Comparison of ENCODE assay signal across 34 mouse cellular contexts in the genomic region with DNA sequence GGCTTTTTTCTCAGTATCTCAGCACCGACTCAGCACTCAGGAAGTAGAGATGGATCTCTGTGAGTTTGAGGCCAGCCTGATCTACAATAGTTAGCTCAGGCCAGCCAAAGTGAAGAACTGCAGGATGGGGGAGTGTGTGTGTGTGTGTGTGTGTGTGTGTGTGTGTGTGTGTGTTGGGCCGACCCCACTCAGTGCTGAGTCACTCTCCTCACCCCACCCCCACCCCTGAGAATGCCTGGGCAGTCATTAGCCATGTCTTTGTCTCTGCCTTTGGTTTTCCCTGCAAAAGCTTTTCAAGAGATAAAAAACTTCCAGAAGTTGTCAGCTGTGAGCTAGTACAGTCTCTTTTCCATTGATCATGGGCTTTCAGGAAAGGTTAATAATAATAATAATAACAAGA. TPM values are rescaled to one million over a fixed set of nuclear protein-coding genes. Genes with fewer than 3 reads are reported as not detected.
DNase-seq lines count a peak whose midpoint lies in the region; ATAC-seq and TF ChIP-seq lines count a peak whose summit lies in the region.
"Had no signal": no experiment of that assay in that cellular context is flagged by ENCODE, and none has a peak within 500 bp of the region (broad histone marks: within the 10 kb centered on the region; RNA-seq: fewer than 3 reads in every experiment).

No protein-coding gene starts in this region.

- no peak for ATAC-seq in liver, embryonic 12.5 days
- ATAC-seq in hindbrain, embryonic 11.5 days (ENCODE audit: low FRiP score) = no peak
- no peak for ATAC-seq in midbrain, postnatal 0 days (ENCODE audit: low FRiP score)
- ATAC-seq: forebrain, embryonic 14.5 days; forebrain, postnatal 0 days; hindbrain, embryonic 16.5 days; intestine, embryonic 15.5 days had no signal

- H3K9me3 ChIP-seq in liver, embryonic 12.5 days (replicated peaks) = no peaks in the 10 kb centered on the region
- no peaks in the 10 kb centered on the region for H3K9me3 ChIP-seq in embryonic facial prominence, embryonic 10.5 days
- H3K9me3 ChIP-seq in hindbrain, embryonic 11.5 days (ENCODE audit: control insufficient read depth, low read length) = no peaks in the 10 kb centered on the region
- no peaks in the 10 kb centered on the region for H3K9me3 ChIP-seq in midbrain, postnatal 0 days (ENCODE audit: low read length)
- H3K9me3 ChIP-seq: embryonic facial prominence, embryonic 12.5 days; embryonic facial prominence, embryonic 15.5 days; G1E; hindbrain, embryonic 13.5 days; intestine, embryonic 15.5 days had no signal

- H3K79me2 ChIP-seq in liver, adult 2 months (ENCODE audit: control insufficient read depth, insufficient read depth, low read length) = no peaks in the 10 kb centered on the region

- peak overlapping the region; percentile 55 for H3K27ac ChIP-seq in liver, adult 2 months (replicated peaks; ENCODE audit: insufficient read depth, low read depth, low read length)
- no peak overlapping the region for H3K27ac ChIP-seq in liver, embryonic 12.5 days
- peak overlapping the region; percentile 61 for H3K27ac ChIP-seq in embryonic facial prominence, embryonic 10.5 days (replicated peaks)
- H3K27ac ChIP-seq in hindbrain, embryonic 11.5 days (ENCODE audit: low read depth, low read length) = no peak overlapping the region
- no peak overlapping the region for H3K27ac ChIP-seq in midbrain, postnatal 0 days (ENCODE audit: low read depth, low read length)
- H3K27ac ChIP-seq: embryonic facial prominence, embryonic 12.5 days; embryonic facial prominence, embryonic 15.5 days; gastrocnemius, adult 2 months; hindbrain, embryonic 13.5 days; intestine, embryonic 15.5 days had no signal

- no peak overlapping the region for H3K9ac ChIP-seq in liver, adult 2 months (ENCODE audit: low read depth, low read length)
- H3K9ac ChIP-seq in liver, embryonic 12.5 days = no peak overlapping the region
- H3K9ac ChIP-seq in hindbrain, embryonic 11.5 days (ENCODE audit: low read depth, low read length) = no peak overlapping the region
- H3K9ac ChIP-seq in midbrain, postnatal 0 days (replicated peaks; ENCODE audit: low read length, poor library complexity, severe bottlenecking) = no peak overlapping the region
- H3K9ac ChIP-seq: embryonic facial prominence, embryonic 12.5 days; embryonic facial prominence, embryonic 15.5 days; forebrain, postnatal 0 days; hindbrain, embryonic 13.5 days; intestine, embryonic 15.5 days had no signal

- no peak for DNase-seq in liver, adult 2 months (ENCODE audit: extremely low read depth, low read depth, low spot score)
- DNase-seq in ES-CJ7 (ENCODE audit: low read depth, low spot score) = peak; percentile 65
- peak; percentile 66 for DNase-seq in NIH3T3 (ENCODE audit: low read depth)
- no peak for DNase-seq in embryonic facial prominence, embryonic 10.5 days (ENCODE audit: low spot score)
- no peak for DNase-seq in hindbrain, embryonic 11.5 days (ENCODE audit: low spot score)
- DNase-seq in neural tube, embryonic 10.5 days (ENCODE audit: extremely low spot score, low spot score) = no peak
- DNase-seq in midbrain, postnatal 0 days (ENCODE audit: low spot score) = no peak
- DNase-seq: adrenal gland, adult 8-10 months; adrenal gland, postnatal 36 days; B cell, adult 2 months; cerebellum, adult 18-20 months; cerebellum, adult 9-10 months; cerebellum, postnatal 14 days; forebrain, postnatal 0 days; gastrocnemius, adult 2 months; gastrocnemius, postnatal 14 days had no signal

- peaks cover 12% of the 10 kb centered on the region for H3K4me1 ChIP-seq in liver, adult 2 months (ENCODE audit: control insufficient read depth, insufficient read depth, low read length)
- peaks cover 34% of the 10 kb centered on the region for H3K4me1 ChIP-seq in liver, embryonic 12.5 days
- peaks cover 47% of the 10 kb centered on the region for H3K4me1 ChIP-seq in embryonic facial prominence, embryonic 10.5 days
- peaks cover 4% of the 10 kb centered on the region; the same call in 1 of the 2 replicates for H3K4me1 ChIP-seq in hindbrain, embryonic 11.5 days (replicated peaks; ENCODE audit: control insufficient read depth, insufficient read depth, low read length)
- H3K4me1 ChIP-seq in midbrain, postnatal 0 days (ENCODE audit: insufficient read depth, low read length) = no peaks in the 10 kb centered on the region

- TF ChIP-seq POLR2A in liver, adult 2 months (IDR thresholded peaks at IDR 0.05; ENCODE audit: extremely low read depth, insufficient read depth, low read length) = no peak

- no peaks in the 10 kb centered on the region for H3K36me3 ChIP-seq in liver, adult 2 months (ENCODE audit: control insufficient read depth, insufficient read depth, low read length)
- no peaks in the 10 kb centered on the region for H3K36me3 ChIP-seq in liver, embryonic 12.5 days
- H3K36me3 ChIP-seq in embryonic facial prominence, embryonic 10.5 days (replicated peaks) = no peaks in the 10 kb centered on the region
- no peaks in the 10 kb centered on the region for H3K36me3 ChIP-seq in hindbrain, embryonic 11.5 days (ENCODE audit: control insufficient read depth, insufficient read depth, low read length)
- no peaks in the 10 kb centered on the region for H3K36me3 ChIP-seq in midbrain, postnatal 0 days (ENCODE audit: insufficient read depth, low read length)
- H3K36me3 ChIP-seq: embryonic facial prominence, embryonic 12.5 days; embryonic facial prominence, embryonic 15.5 days; G1E; hindbrain, embryonic 13.5 days; intestine, embryonic 15.5 days had no signal

- TF ChIP-seq CTCF in liver, adult 2 months (IDR thresholded peaks at IDR 0.05; ENCODE audit: low read depth, low read length) = no peak
- no peak for TF ChIP-seq CTCF in midbrain, postnatal 0 days (IDR thresholded peaks at IDR 0.05)

- H3K27me3 ChIP-seq in liver, adult 2 months (ENCODE audit: control insufficient read depth, insufficient read depth, low read length) = no peaks in the 10 kb centered on the region
- H3K27me3 ChIP-seq in liver, embryonic 12.5 days (replicated peaks) = peaks cover 14% of the 10 kb centered on the region
- H3K27me3 ChIP-seq in embryonic facial prominence, embryonic 10.5 days (replicated peaks; ENCODE audit: low read depth, poor library complexity, severe bottlenecking) = peaks cover 8% of the 10 kb centered on the region; the same call in 1 of the 2 replicates
- no peaks in the 10 kb centered on the region for H3K27me3 ChIP-seq in hindbrain, embryonic 11.5 days (ENCODE audit: control insufficient read depth, insufficient read depth, low read length)
- H3K27me3 ChIP-seq in midbrain, postnatal 0 days (ENCODE audit: insufficient read depth, low read length) = no peaks in the 10 kb centered on the region
- H3K27me3 ChIP-seq: CH12.LX; embryonic facial prominence, embryonic 12.5 days; embryonic facial prominence, embryonic 15.5 days; intestine, embryonic 15.5 days had no signal

- no peak overlapping the region for H3K4me2 ChIP-seq in liver, embryonic 12.5 days
- no peak overlapping the region for H3K4me2 ChIP-seq in hindbrain, embryonic 11.5 days (replicated peaks; ENCODE audit: low read depth, low read length)
- H3K4me2 ChIP-seq in midbrain, postnatal 0 days (ENCODE audit: low read depth, low read length, poor library complexity, severe bottlenecking) = no peak overlapping the region
- H3K4me2 ChIP-seq: embryonic facial prominence, embryonic 12.5 days; embryonic facial prominence, embryonic 15.5 days; heart, embryonic 11.5 days; hindbrain, embryonic 13.5 days; intestine, embryonic 15.5 days had no signal

- WGBS in liver, adult 2 months = 31% methylated on average over 2 of the region's 2 CpGs
- 18% methylated on average over 2 of the region's 2 CpGs for WGBS in liver, embryonic 12.5 days (ENCODE audit: insufficient replicate concordance)
- WGBS in embryonic facial prominence, embryonic 10.5 days = 36% methylated on average over 2 of the region's 2 CpGs
- WGBS in hindbrain, embryonic 11.5 days = 42% methylated on average over 2 of the region's 2 CpGs
- WGBS in midbrain, postnatal 0 days = 59% methylated on average over 2 of the region's 2 CpGs

- H3K4me3 ChIP-seq in liver, adult 2 months (ENCODE audit: insufficient read depth, low read depth, low read length) = no peak overlapping the region
- no peak overlapping the region for H3K4me3 ChIP-seq in liver, embryonic 12.5 days
- no peak overlapping the region for H3K4me3 ChIP-seq in embryonic facial prominence, embryonic 10.5 days
- H3K4me3 ChIP-seq in hindbrain, embryonic 11.5 days (ENCODE audit: low read depth, low read length) = no peak overlapping the region
- H3K4me3 ChIP-seq in midbrain, postnatal 0 days (ENCODE audit: low read depth, low read length) = no peak overlapping the region
- H3K4me3 ChIP-seq: embryonic facial prominence, embryonic 12.5 days; embryonic facial prominence, embryonic 15.5 days; gastrocnemius, adult 2 months; hindbrain, embryonic 13.5 days; intestine, embryonic 15.5 days had no signal

RNA-seq across cellular contexts. Expression of a gene that starts 11.6 kb away (rescaled TPM):
- 7.8 and 8.0 TPM in 2 replicates for total RNA-seq in liver, adult 2 months (2014; rRNA removed)
- 2.9 and 3.3 TPM in 2 replicates for polyA plus RNA-seq in liver, adult 2 months (2012; rRNA removed)
- polyA plus RNA-seq in liver, embryonic 12.5 days (2016; fragmentation: Nextera tagmentation; extraction: Ambion mirVana) = 0.22 and 0.30 TPM in 2 replicates
- 1.4 and 1.7 TPM in 2 replicates for polyA plus RNA-seq in embryonic facial prominence, embryonic 10.5 days (2016; fragmentation: Nextera tagmentation; extraction: Ambion mirVana)
- 1.3 TPM in 2 replicates for polyA plus RNA-seq in hindbrain, embryonic 11.5 days (2014; fragmentation: Nextera tagmentation; extraction: Ambion mirVana)
- 1.5 and 4.3 TPM in 2 replicates for total RNA-seq in midbrain, postnatal 0 days (2014; rRNA removed)
- polyA plus RNA-seq in midbrain, postnatal 0 days (2015; fragmentation: Nextera tagmentation; extraction: Ambion mirVana) = 2.1 and 3.2 TPM in 2 replicates
- total RNA-seq: gastrocnemius, adult 2 months; hematopoietic stem cell, adult 5-6 weeks had no signal
- polyA plus RNA-seq: G1E had no signal

RNA-seq across cellular contexts. Expression of a gene that starts 18.1 kb away (rescaled TPM):
- not detected in 2 replicates for total RNA-seq in liver, adult 2 months (2014; rRNA removed)
- not detected in 2 replicates for polyA plus RNA-seq in liver, adult 2 months (2012; rRNA removed)
- not detected in 2 replicates for polyA plus RNA-seq in liver, embryonic 12.5 days (2016; fragmentation: Nextera tagmentation; extraction: Ambion mirVana)
- not detected in 2 replicates for polyA plus RNA-seq in embryonic facial prominence, embryonic 10.5 days (2016; fragmentation: Nextera tagmentation; extraction: Ambion mirVana)
- polyA plus RNA-seq in hindbrain, embryonic 11.5 days (2014; fragmentation: Nextera tagmentation; extraction: Ambion mirVana) = not detected in 2 replicates
- total RNA-seq in midbrain, postnatal 0 days (2014; rRNA removed) = not detected in 2 replicates
- not detected in 2 replicates for polyA plus RNA-seq in midbrain, postnatal 0 days (2015; fragmentation: Nextera tagmentation; extraction: Ambion mirVana)
- total RNA-seq: adrenal gland, adult 8-10 months; adrenal gland, postnatal 36 days; forebrain, postnatal 0 days; gastrocnemius, adult 2 months; gastrocnemius, postnatal 14 days; gastrocnemius, postnatal 4 days; heart, adult 8-10 months; heart, postnatal 25 days; hematopoietic stem cell, adult 5-6 weeks had no signal
- polyA plus RNA-seq: embryonic facial prominence, embryonic 12.5 days; embryonic facial prominence, embryonic 15.5 days; forebrain, embryonic 11.5 days; forebrain, embryonic 14.5 days; forebrain, postnatal 0 days; frontal cortex, adult 2 months; G1E; heart, embryonic 11.5 days; heart, embryonic 14.5 days; heart, postnatal 0 days; hindbrain, embryonic 13.5 days; hindbrain, embryonic 16.5 days had no signal

RNA-seq across cellular contexts. Expression of a gene that starts 43.5 kb away (rescaled TPM):
- total RNA-seq in liver, adult 2 months (2014; rRNA removed) = 1.6 and 2.0 TPM in 2 replicates
- polyA plus RNA-seq in liver, adult 2 months (2012; rRNA removed) = 1.4 and 2.0 TPM in 2 replicates
- polyA plus RNA-seq in liver, embryonic 12.5 days (2016; fragmentation: Nextera tagmentation; extraction: Ambion mirVana) = 0.18 and 0.37 TPM in 2 replicates
- 0.49 and 0.55 TPM in 2 replicates for polyA plus RNA-seq in embryonic facial prominence, embryonic 10.5 days (2016; fragmentation: Nextera tagmentation; extraction: Ambion mirVana)
- polyA plus RNA-seq in hindbrain, embryonic 11.5 days (2014; fragmentation: Nextera tagmentation; extraction: Ambion mirVana) = 0.24 and 0.68 TPM in 2 replicates
- total RNA-seq in midbrain, postnatal 0 days (2014; rRNA removed) = 4.4 TPM in 2 replicates
- 0.47 and 0.49 TPM in 2 replicates for polyA plus RNA-seq in midbrain, postnatal 0 days (2015; fragmentation: Nextera tagmentation; extraction: Ambion mirVana)

Comparison
In these comparisons a context has a peak if more than half of its experiments do, and no peak if none do; other contexts are left out.
1. H3K27ac ChIP-seq: peak in liver, adult 2 months (single experiment) and embryonic facial prominence, embryonic 10.5 days (single experiment); none in liver, embryonic 12.5 days (single experiment), hindbrain, embryonic 11.5 days (single experiment) and midbrain, postnatal 0 days (single experiment).
2. DNase-seq: peak in ES-CJ7 (single experiment) and NIH3T3 (single experiment); none in liver, adult 2 months (single experiment), embryonic facial prominence, embryonic 10.5 days (single experiment), hindbrain, embryonic 11.5 days (single experiment), neural tube, embryonic 10.5 days (single experiment) and midbrain, postnatal 0 days (single experiment).